Comparison of ENCODE assay signal across 16 mouse cellular contexts in the genomic region with DNA sequence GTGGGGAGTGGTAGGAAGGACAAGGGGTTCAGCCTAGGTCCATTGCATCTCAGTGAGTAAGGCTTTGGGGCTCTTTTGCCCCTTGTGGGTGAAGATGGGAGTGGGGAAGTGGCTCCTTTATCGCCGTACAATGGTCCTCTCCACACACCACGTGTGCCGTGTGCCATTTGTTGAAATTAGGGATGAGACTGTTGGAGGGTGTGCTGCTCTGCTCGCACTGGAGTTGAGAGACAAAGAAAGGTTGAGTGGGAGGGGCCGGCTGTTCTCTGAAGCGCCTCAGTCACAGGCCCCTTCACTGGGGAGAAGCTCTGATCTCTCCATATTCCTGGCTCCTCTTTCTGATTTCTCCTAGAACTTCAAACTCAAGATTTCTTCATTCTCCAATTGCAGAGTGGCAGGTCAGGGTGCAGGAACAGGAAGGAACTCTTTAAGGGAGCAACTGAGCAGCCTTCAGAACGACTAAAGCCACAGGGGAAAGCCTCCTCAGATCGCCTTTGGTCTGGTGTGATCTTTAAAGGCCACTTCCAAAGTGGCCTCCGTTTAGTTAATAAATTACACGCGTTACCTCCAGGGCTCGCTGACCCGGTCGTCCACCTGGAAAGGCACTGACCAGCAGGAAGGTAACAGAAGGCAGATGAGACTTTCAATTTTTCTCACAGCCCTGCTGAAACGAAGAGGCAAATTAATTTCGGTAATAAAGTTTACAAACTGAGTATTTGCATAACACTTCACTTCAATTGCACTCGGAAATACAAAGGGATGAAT.
A peak's percentile ranks its signal among the peaks of the same experiment; 100 is the strongest.
DNase-seq lines count a peak whose midpoint lies in the region; ATAC-seq lines count a peak whose summit lies in the region.
"Had no signal": no experiment of that assay in that cellular context is flagged by ENCODE, and none has a peak within 500 bp of the region (broad histone marks: within the 10 kb centered on the region; RNA-seq: fewer than 3 reads in every experiment).

No protein-coding gene starts in this region.

- no peaks in the 10 kb centered on the region for H3K27me3 ChIP-seq in midbrain, embryonic 10.5 days (ENCODE audit: low read depth, poor library complexity, severe bottlenecking)
- no peaks in the 10 kb centered on the region for H3K27me3 ChIP-seq in midbrain, embryonic 16.5 days (ENCODE audit: control insufficient read depth, insufficient read depth, low read depth, low read length)
- H3K27me3 ChIP-seq: embryonic facial prominence, embryonic 13.5 days; limb, embryonic 15.5 days; midbrain, embryonic 13.5 days had no signal

- no peak overlapping the region for H3K9ac ChIP-seq in midbrain, embryonic 16.5 days (ENCODE audit: low read depth, low read length)
- H3K9ac ChIP-seq: embryonic facial prominence, embryonic 13.5 days; limb, embryonic 15.5 days; midbrain, embryonic 13.5 days had no signal

- no peaks in the 10 kb centered on the region for H3K36me3 ChIP-seq in midbrain, embryonic 10.5 days
- no peaks in the 10 kb centered on the region for H3K36me3 ChIP-seq in midbrain, embryonic 16.5 days (ENCODE audit: control insufficient read depth, insufficient read depth, low read length)
- H3K36me3 ChIP-seq: embryonic facial prominence, embryonic 13.5 days; limb, embryonic 15.5 days; midbrain, embryonic 13.5 days had no signal

- H3K9me3 ChIP-seq in midbrain, embryonic 10.5 days (replicated peaks) = no peaks in the 10 kb centered on the region
- no peaks in the 10 kb centered on the region for H3K9me3 ChIP-seq in midbrain, embryonic 16.5 days (replicated peaks; ENCODE audit: control insufficient read depth, low read length, poor library complexity, severe bottlenecking)
- H3K9me3 ChIP-seq: embryonic facial prominence, embryonic 13.5 days; limb, embryonic 15.5 days; midbrain, embryonic 13.5 days had no signal

- H3K27ac ChIP-seq in midbrain, embryonic 10.5 days (replicated peaks) = 0 out of 2 replicates have a peak overlapping the region, but pooled peaks have one; percentile 9
- no peak overlapping the region for H3K27ac ChIP-seq in midbrain, embryonic 16.5 days (ENCODE audit: low read length)
- H3K27ac ChIP-seq: embryonic facial prominence, embryonic 13.5 days; limb, embryonic 15.5 days; macrophage; midbrain, embryonic 13.5 days; stomach, postnatal 0 days had no signal

- H3K4me2 ChIP-seq in midbrain, embryonic 16.5 days (ENCODE audit: low read length) = no peak overlapping the region
- H3K4me2 ChIP-seq: embryonic facial prominence, embryonic 13.5 days; limb, embryonic 15.5 days; midbrain, embryonic 13.5 days had no signal

- no peak for DNase-seq in midbrain, embryonic 10.5 days (ENCODE audit: low spot score)
- DNase-seq in kidney, adult 9 months = peak; percentile 83
- DNase-seq in kidney, postnatal 25 days = peak; percentile 66 to 81
- peak; percentile 27 for DNase-seq in yolk sac, embryonic 10.5 days (ENCODE audit: low spot score)
- no peak for DNase-seq in left cerebral cortex, adult 11 months (ENCODE audit: low spot score)
- DNase-seq in retina, embryonic 14.5 days (ENCODE audit: low spot score) = no peak
- DNase-seq: cerebellum, adult 8-10 months; gastrocnemius, postnatal 25 days had no signal

- 61% methylated on average over 18 of the region's 18 CpGs for WGBS in midbrain, embryonic 10.5 days
- WGBS in midbrain, embryonic 16.5 days = 54% methylated on average over 18 of the region's 18 CpGs

- no peak for ATAC-seq in midbrain, embryonic 16.5 days
- ATAC-seq: forebrain, embryonic 16.5 days; inflammation-experienced regulatory T-cells, adult 6 months; midbrain, embryonic 13.5 days had no signal

- H3K4me1 ChIP-seq in midbrain, embryonic 10.5 days = peaks cover 11% of the 10 kb centered on the region
- H3K4me1 ChIP-seq in midbrain, embryonic 16.5 days (ENCODE audit: control insufficient read depth, insufficient read depth, low read length) = no peaks in the 10 kb centered on the region
- H3K4me1 ChIP-seq: embryonic facial prominence, embryonic 13.5 days; limb, embryonic 15.5 days; midbrain, embryonic 13.5 days had no signal

- H3K4me3 ChIP-seq in midbrain, embryonic 10.5 days = no peak overlapping the region
- no peak overlapping the region for H3K4me3 ChIP-seq in midbrain, embryonic 16.5 days (ENCODE audit: low read depth, low read length)
- H3K4me3 ChIP-seq: embryonic facial prominence, embryonic 13.5 days; limb, embryonic 15.5 days; midbrain, embryonic 13.5 days had no signal

Comparison
In these comparisons a context has a peak if more than half of its experiments do, and no peak if none do; other contexts are left out.
1. DNase-seq: peak in kidney, adult 9 months (single experiment), kidney, postnatal 25 days (2 of 2) and yolk sac, embryonic 10.5 days (single experiment); none in midbrain, embryonic 10.5 days (single experiment), left cerebral cortex, adult 11 months (single experiment) and retina, embryonic 14.5 days (single experiment).